Mouse (Mus musculus) ES-Bruce4 (cell line): ENCODE results near the gene Eef2kmt. TPM values are rescaled to one million over a fixed set of nuclear protein-coding genes. Genes with fewer than 3 reads are reported as not detected.
A peak's percentile ranks its signal among the peaks of the same experiment; 100 is the strongest.
"Not testable (repeated sequence)": the region's sequence is repeated elsewhere in the genome, so short reads cannot be mapped to it uniquely, and the experiment has no call there.

ENCODE experiments used
- H3K27ac ChIP-seq: 2 replicates; pipeline ENCODE4 v1.5.1; 2012; ENCODE audit warnings: low read length, inconsistent platforms; ENCODE audit not compliant: insufficient read depth
- H3K27me3 ChIP-seq: 2 replicates; pipeline ENCODE4 v1.6.1; 2012; ENCODE audit warnings: mild to moderate bottlenecking, low read length, inconsistent platforms; ENCODE audit not compliant: control insufficient read depth, poor library complexity, insufficient read depth, severe bottlenecking
- H3K36me3 ChIP-seq: 2 replicates; pipeline ENCODE4 v1.6.1; 2012; ENCODE audit warnings: inconsistent platforms, mild to moderate bottlenecking, low read length, moderate library complexity; ENCODE audit not compliant: control insufficient read depth, poor library complexity, insufficient read depth, severe bottlenecking
- H3K4me1 ChIP-seq: one replicate; pipeline ENCODE4 v1.8.1; 2011; ENCODE audit warnings: low read length; ENCODE audit not compliant: control insufficient read depth, insufficient read depth
- H3K4me3 ChIP-seq: 2 replicates; pipeline ENCODE4 v1.5.1; 2011; ENCODE audit warnings: low read depth, mild to moderate bottlenecking, low read length
- H3K9ac ChIP-seq: 2 replicates; pipeline ENCODE4 v1.6.1; 2012; ENCODE audit warnings: low read depth, mild to moderate bottlenecking, inconsistent platforms; ENCODE audit not compliant: poor library complexity, severe bottlenecking
- H3K9me3 ChIP-seq: replicated peaks from 2 replicates; pipeline ENCODE4 v1.6.1; 2012; ENCODE audit warnings: mild to moderate bottlenecking, low read length, inconsistent platforms; ENCODE audit not compliant: control insufficient read depth, poor library complexity, insufficient read depth, severe bottlenecking
- CTCF ChIP-seq: IDR thresholded peaks from one replicate; pipeline ENCODE4 v1.8.1; 2011; ENCODE audit warnings: low read depth, low read length
- EP300 ChIP-seq: IDR thresholded peaks from 2 replicates; pipeline ENCODE4 v1.6.1; 2011; ENCODE audit warnings: low read depth, low read length; ENCODE audit not compliant: insufficient read depth
- POLR2A ChIP-seq: IDR thresholded peaks from one replicate; pipeline ENCODE4 v1.8.1; 2011; ENCODE audit warnings: low read length; ENCODE audit not compliant: insufficient read depth
- polyA plus RNA-seq: library from polyadenylated mRNA; stranded (reverse); fragments of >200 nt; gene quantifications from 2 replicates; pipeline ENCODE4 v1.2.4, GENCODE M21; 2011; ENCODE audit warnings: low read depth; ENCODE audit not compliant: missing spikeins, insufficient read depth, insufficient read length

Gene Eef2kmt
- polyA plus RNA-seq, 1 experiment, result 21.9 TPM

DNA sequence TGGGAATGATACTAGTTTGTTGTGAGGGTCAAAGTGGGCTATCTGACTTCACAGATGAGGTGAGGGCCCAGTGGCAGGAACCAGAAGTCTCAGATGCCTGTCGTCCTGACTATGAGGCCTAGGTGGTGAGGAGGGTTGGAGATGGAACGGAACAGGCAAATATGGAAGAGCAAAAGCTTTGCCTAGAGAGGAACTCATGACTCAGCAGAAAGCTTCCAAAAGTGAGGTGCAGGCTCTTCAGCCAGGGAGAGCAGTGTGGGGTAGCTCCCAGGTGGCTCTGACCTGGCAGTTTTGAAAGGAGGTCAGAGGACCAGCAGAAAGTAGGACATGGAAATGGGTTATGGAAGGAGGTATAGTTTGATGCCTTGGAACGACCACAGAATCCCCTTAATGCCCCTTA is 4.9 kb downstream of the Eef2kmt start:
- Histone ChIP-seq H3K27me3 (no peaks in the 10 kb centered on the region), H3K9ac (no peak overlapping the region), H3K36me3 (peaks cover 6% of the 10 kb centered on the region), H3K9me3 (no peaks in the 10 kb centered on the region), H3K4me3 (no peak overlapping the region), H3K27ac (no peak overlapping the region), H3K4me1 (no peaks in the 10 kb centered on the region)
- no peak for TF ChIP-seq POLR2A
- TF ChIP-seq CTCF, result no peak
- TF ChIP-seq EP300, result no peak

GRCm38 (mm10) chr16:5244411-5244810 is 11.4 kb downstream of the Eef2kmt start:
- no peaks in the 10 kb centered on the region for H3K4me1 ChIP-seq
- H3K27ac ChIP-seq, result no peak overlapping the region
- H3K9me3 ChIP-seq, result no peaks in the 10 kb centered on the region
- no peak overlapping the region for H3K9ac ChIP-seq
- no peak for TF ChIP-seq POLR2A
- TF ChIP-seq CTCF, result peak; percentile 90
- peaks cover 13% of the 10 kb centered on the region for H3K36me3 ChIP-seq
- H3K4me3 ChIP-seq, result no peak overlapping the region
- H3K27me3 ChIP-seq, result no peaks in the 10 kb centered on the region

GRCm38 (mm10) chr16:5242882-5243281 is 12.9 kb downstream of the Eef2kmt start:
- Histone ChIP-seq H3K36me3 (peaks cover 13% of the 10 kb centered on the region), H3K27ac (no peak overlapping the region), H3K9ac (no peak overlapping the region), H3K4me3 (no peak overlapping the region), H3K4me1 (no peaks in the 10 kb centered on the region), H3K27me3 (no peaks in the 10 kb centered on the region), H3K9me3 (no peaks in the 10 kb centered on the region)
- TF ChIP-seq CTCF (no peak), POLR2A (no peak), EP300 (no peak)

GRCm38 (mm10) chr16:5242355-5242754 is 13.4 kb downstream of the Eef2kmt start:
- TF ChIP-seq CTCF, result no peak
- no peak for TF ChIP-seq EP300
- TF ChIP-seq POLR2A, result no peak
- H3K9ac ChIP-seq, result no peak overlapping the region
- no peaks in the 10 kb centered on the region for H3K9me3 ChIP-seq
- no peaks in the 10 kb centered on the region for H3K27me3 ChIP-seq
- no peaks in the 10 kb centered on the region for H3K4me1 ChIP-seq
- H3K27ac ChIP-seq, result no peak overlapping the region
- peaks cover 8% of the 10 kb centered on the region for H3K36me3 ChIP-seq
- H3K4me3 ChIP-seq, result no peak overlapping the region

DNA sequence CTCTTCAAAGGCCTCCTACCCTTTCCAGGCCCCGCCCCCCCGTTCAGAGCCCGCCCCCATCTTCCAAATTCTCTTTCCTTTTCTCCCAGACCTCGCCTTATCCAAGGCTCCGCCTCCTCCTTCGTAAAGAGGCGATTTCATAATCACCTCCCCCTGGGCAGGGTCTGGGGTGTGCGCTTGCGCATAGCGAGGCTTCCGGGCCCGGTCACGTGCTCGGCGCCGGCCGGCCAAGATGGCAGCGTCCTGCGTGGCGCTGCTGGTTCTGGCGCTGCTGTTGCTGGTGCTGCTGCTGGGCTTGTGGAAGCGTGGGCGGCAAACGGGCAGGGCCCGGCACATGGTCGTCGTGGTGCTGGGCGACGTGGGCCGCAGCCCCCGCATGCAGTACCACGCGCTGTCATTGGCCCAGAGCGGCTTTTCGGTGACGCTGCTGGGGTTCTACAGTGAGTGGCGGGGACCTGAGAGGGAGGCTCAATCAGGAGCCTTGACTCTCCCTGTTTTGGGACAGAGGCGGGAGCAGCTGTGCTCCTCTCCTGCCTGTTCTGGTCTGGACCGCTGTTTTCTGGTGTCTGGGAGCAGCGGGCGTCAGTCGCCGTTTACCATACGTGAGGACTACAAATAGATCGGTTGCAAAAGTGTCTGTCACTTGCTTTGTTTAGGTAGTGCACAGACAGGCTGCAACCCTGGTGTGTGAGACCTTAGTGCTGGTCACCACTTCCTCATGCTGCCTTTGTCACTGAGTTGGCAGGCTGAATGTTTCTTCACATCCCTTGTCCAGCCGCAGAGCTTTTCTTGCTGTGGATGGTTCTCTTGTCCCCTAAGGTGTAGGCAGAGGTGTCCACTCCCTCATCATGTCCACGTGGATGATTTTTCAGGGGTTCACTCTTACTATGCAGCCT is 22.1 kb downstream of the Eef2kmt start, which contains the start of gene Alg1:
TSS of gene Alg1 (plus strand) at position 204 of the 896 bp plus-strand sequence.
- Histone ChIP-seq H3K27me3 (no peaks in the 10 kb centered on the region), H3K4me3 (peak within 1 kb of the TSS; percentile 69)

GRCm38 (mm10) chr16:5232982-5233381 is 22.8 kb downstream of the Eef2kmt start:
- H3K4me3 ChIP-seq, result no peak overlapping the region

More for the DNA sequence above, 22.1 kb downstream of the Eef2kmt start, which contains the start of gene Alg1:
- Histone ChIP-seq H3K4me1 (no peaks in the 10 kb centered on the region), H3K9ac (peak within 1 kb of the TSS; percentile 29), H3K36me3 (no peaks in the 10 kb centered on the region), H3K27ac (no peak within 1 kb of the TSS), H3K9me3 (no peaks in the 10 kb centered on the region)
- TF ChIP-seq CTCF, result no peak
- peak; percentile 98 for TF ChIP-seq POLR2A
- TF ChIP-seq EP300, result no peak

DNA sequence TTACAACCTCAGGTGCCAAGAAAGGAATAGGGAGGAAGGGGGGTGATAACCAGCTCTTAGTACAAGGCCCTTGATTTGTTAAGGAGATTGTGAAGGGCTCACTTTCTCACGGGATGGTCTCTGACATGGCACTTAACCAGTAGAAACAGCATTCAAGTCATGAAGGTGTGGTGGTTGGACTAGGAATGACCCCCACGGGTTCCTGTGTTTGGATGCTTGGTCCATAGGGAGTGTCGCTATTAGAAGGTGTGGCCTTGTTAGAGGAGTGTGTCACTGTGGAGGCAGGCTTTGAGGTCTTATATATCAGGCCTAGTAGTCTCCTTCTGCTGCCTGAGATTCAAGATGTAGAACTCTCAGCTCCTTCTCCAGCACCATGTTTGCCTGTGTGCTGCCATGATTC is 27.7 kb downstream of the Eef2kmt start:
- H3K36me3 ChIP-seq, H3K27ac ChIP-seq, H3K4me3 ChIP-seq, H3K9me3 ChIP-seq, H3K4me1 ChIP-seq, H3K27me3 ChIP-seq, H3K9ac ChIP-seq: not testable (repeated sequence)

More at GRCm38 (mm10) chr16:5232982-5233381, 22.8 kb downstream of the Eef2kmt start:
- H3K27ac ChIP-seq, result no peak overlapping the region
- no peaks in the 10 kb centered on the region for H3K27me3 ChIP-seq
- no peak overlapping the region for H3K9ac ChIP-seq
- no peaks in the 10 kb centered on the region for H3K36me3 ChIP-seq
- H3K9me3 ChIP-seq, result no peaks in the 10 kb centered on the region
- TF ChIP-seq CTCF (no peak), EP300 (no peak), POLR2A (no peak)
- H3K4me1 ChIP-seq, result no peaks in the 10 kb centered on the region

DNA sequence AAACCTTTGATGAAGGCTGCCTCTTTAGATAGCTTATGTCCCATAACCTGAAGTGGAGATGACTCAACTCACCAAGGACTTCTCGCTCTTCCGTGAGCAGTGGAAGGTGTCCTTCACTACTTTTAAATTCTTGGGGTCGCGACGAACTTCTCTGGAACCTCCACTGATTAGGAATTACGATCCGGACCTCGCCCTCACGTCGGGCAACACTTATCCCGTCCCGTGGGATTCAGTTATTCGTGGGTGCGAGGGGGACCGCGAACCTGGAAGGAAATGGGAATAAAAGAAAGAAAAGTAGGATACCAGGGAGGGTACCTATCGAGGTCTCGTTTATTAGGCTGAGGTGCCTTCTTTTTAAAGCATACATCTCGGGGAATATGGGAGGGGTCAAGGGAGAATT is 28.3 kb downstream of the Eef2kmt start:
- H3K36me3 ChIP-seq, H3K4me3 ChIP-seq, H3K9ac ChIP-seq, H3K4me1 ChIP-seq, H3K27me3 ChIP-seq, H3K27ac ChIP-seq, H3K9me3 ChIP-seq: not testable (repeated sequence)

DNA sequence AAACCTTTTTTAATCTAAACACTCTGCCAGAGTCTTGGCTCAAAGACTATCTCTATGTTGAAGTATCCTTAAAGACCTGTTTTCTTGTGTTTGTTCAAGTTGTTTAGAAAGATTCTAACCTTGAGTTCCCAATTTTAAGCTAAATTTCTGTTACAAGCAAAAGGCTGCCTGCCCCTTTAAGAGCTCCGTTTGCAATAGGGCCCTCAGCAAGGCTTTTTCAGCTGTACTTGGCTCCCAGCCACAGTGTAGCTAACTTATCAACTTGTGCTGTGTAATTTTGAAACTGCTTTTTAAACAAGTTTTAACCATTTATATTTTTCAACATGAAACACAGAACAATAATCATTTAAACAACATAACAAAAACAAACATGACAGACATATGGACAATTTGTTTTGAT is 29.2 kb downstream of the Eef2kmt start:
- not testable (repeated sequence) for H3K27ac ChIP-seq, H3K36me3 ChIP-seq, H3K4me1 ChIP-seq, H3K9ac ChIP-seq, H3K27me3 ChIP-seq, H3K4me3 ChIP-seq, H3K9me3 ChIP-seq
